Mouse (Mus musculus) liver, embryonic 14.5 days (tissue): ENCODE measurements around the gene Ngfr. TPM values are rescaled to one million over a fixed set of nuclear protein-coding genes. Genes with fewer than 3 reads are reported as not detected.

Experiments
- ATAC-seq: fragments of 200-750 bp; cut with Nextera tagmentation; 2 replicates; pipeline ENCODE4 v1.8.0; 2017; ENCODE audit warnings: moderate number of reproducible peaks, mild to moderate bottlenecking, moderate library complexity; ENCODE audit not compliant: insufficient read depth
- DNase-seq, 3 experiments: peaks; one replicate each; pipeline ENCODE4 v3.0.0-alpha.2; 2012 to 2013; ENCODE audit warnings: low read depth in 3 of 3, low spot score in 3 of 3
- H3K27ac ChIP-seq: fragments of 300-500 bp; sonication (generic); 2 replicates; pipeline ENCODE4 v1.5.1; 2014; ENCODE audit warnings: moderate library complexity, mild to moderate bottlenecking, control low read depth, inconsistent platforms
- H3K27me3 ChIP-seq: fragments of 300-500 bp; sonication (generic); 2 replicates; pipeline ENCODE4 v1.6.1; 2014; ENCODE audit warnings: mild to moderate bottlenecking, low read length, moderate library complexity; ENCODE audit not compliant: control insufficient read depth, insufficient read depth
- H3K36me3 ChIP-seq: fragments of 300-500 bp; sonication (generic); replicated peaks from 2 replicates; pipeline ENCODE4 v1.6.1; 2014; ENCODE audit warnings: low read depth; ENCODE audit not compliant: control insufficient read depth, insufficient read depth
- H3K4me1 ChIP-seq, 2 experiments: fragments of 200-500 bp in 1 of 2; fragments of 300-500 bp in 1 of 2; sonication (generic) in 1 of 2; replicated peaks; 2 replicates each; pipeline ENCODE4 v1.6.1; 2012 to 2014; ENCODE audit warnings: antibody characterized with exemption in 1 of 2, inconsistent platforms in 1 of 2, low read length in 1 of 2; ENCODE audit not compliant: control insufficient read depth in 2 of 2, insufficient read depth in 2 of 2
- H3K4me2 ChIP-seq: fragments of 300-500 bp; sonication (generic); 2 replicates; pipeline ENCODE4 v1.6.1; 2014; ENCODE audit warnings: low read depth, mild to moderate bottlenecking, control low read depth, moderate library complexity
- H3K4me3 ChIP-seq, 2 experiments: fragments of 200-500 bp in 1 of 2; fragments of 300-500 bp in 1 of 2; sonication (generic) in 1 of 2; 2 replicates each; pipeline ENCODE4 v1.5.1; 2012 to 2014; ENCODE audit warnings: low read depth in 2 of 2, low read length in 2 of 2, mild to moderate bottlenecking in 2 of 2, control low read depth in 1 of 2, inconsistent platforms in 1 of 2, moderate library complexity in 1 of 2; ENCODE audit not compliant: insufficient read depth in 1 of 2
- H3K9ac ChIP-seq: fragments of 300-500 bp; sonication (generic); replicated peaks from 2 replicates; pipeline ENCODE4 v1.6.1; 2014; ENCODE audit warnings: mild to moderate bottlenecking, control low read depth, moderate library complexity
- H3K9me3 ChIP-seq: fragments of 300-500 bp; sonication (generic); 2 replicates; pipeline ENCODE4 v1.6.1; 2016; ENCODE audit warnings: low read length, mixed read lengths; ENCODE audit not compliant: control insufficient read depth
- CTCF ChIP-seq: IDR thresholded peaks from 2 replicates; pipeline ENCODE4 v1.5.1; 2016; ENCODE audit warnings: antibody characterized with exemption, low read depth, control low read depth
- EP300 ChIP-seq: IDR thresholded peaks from 2 replicates; pipeline ENCODE4 v1.6.1; 2016; ENCODE audit warnings: antibody characterized with exemption, low read depth
- WGBS: fragments of 180-500 bp; shearing (Covaris S2); extraction: QIAGEN DNeasy Blood & Tissue Kit; methylation state at CpG from one replicate; pipeline ENCODE4 v1.1.7; 2014; ENCODE audit not compliant: insufficient replicate concordance; 5-methylcytosine and 5-hydroxymethylcytosine counted together
- polyA plus RNA-seq, 2 experiments: library from polyadenylated mRNA; depleted of rRNA in 1 of 2; stranded (reverse) in 1 of 2; unstranded in 1 of 2; fragments of >200 nt; fragmentation: Nextera tagmentation in 1 of 2; extraction: Ambion mirVana in 1 of 2; gene quantifications; 2 replicates each; pipeline versions ENCODE4 v1.2.1 to v1.2.3; 2012 to 2014

The Ngfr gene
- polyA plus RNA-seq, 2 experiments, result 1.2 to 2.1 TPM

- Histone ChIP-seq H3K9ac (no peak overlapping the region), H3K4me1 (no peaks in the 10 kb centered on the region), H3K27me3 (peaks cover 78% of the 10 kb centered on the region), H3K9me3 (no peaks in the 10 kb centered on the region), H3K4me2 (no peak overlapping the region), H3K36me3 (no peaks in the 10 kb centered on the region), H3K4me3 (no peak overlapping the region), H3K27ac (no peak overlapping the region)
- TF ChIP-seq CTCF (no peak), EP300 (no peak)
- 7% methylated on average over 9 of the region's 9 CpGs for WGBS
- DNase-seq (no peak), ATAC-seq (no peak)
Measured at GRCm38 (mm10) chr11:95584651-95585050, 2.9 kb downstream of the Ngfr start.

GRCm38 (mm10) chr11:95583396-95583795, 4.1 kb downstream of the Ngfr start:
- 43% methylated on average over 6 of the region's 6 CpGs for WGBS
- Histone ChIP-seq H3K9me3 (no peaks in the 10 kb centered on the region), H3K4me1 (no peaks in the 10 kb centered on the region), H3K9ac (no peak overlapping the region), H3K4me2 (no peak overlapping the region), H3K4me3 (no peak overlapping the region), H3K27ac (no peak overlapping the region), H3K36me3 (no peaks in the 10 kb centered on the region), H3K27me3 (peaks cover 80% of the 10 kb centered on the region)
- ATAC-seq (no peak), DNase-seq (no peak)
- TF ChIP-seq EP300 (no peak), CTCF (no peak)

- Histone ChIP-seq H3K36me3 (no peaks in the 10 kb centered on the region), H3K4me3 (no peak overlapping the region), H3K27me3 (peaks cover 73% of the 10 kb centered on the region), H3K27ac (no peak overlapping the region), H3K9ac (no peak overlapping the region), H3K9me3 (no peaks in the 10 kb centered on the region), H3K4me2 (no peak overlapping the region), H3K4me1 (no peaks in the 10 kb centered on the region)
- 39% methylated on average over 3 of the region's 3 CpGs for WGBS
- DNase-seq (no peak), ATAC-seq (no peak)
- TF ChIP-seq CTCF, result no peak
- TF ChIP-seq EP300, result no peak
Measured at GRCm38 (mm10) chr11:95582193-95582592, 5.3 kb downstream of the Ngfr start.

- DNase-seq (no peak), ATAC-seq (no peak)
- WGBS, result 8% methylated on average over 6 of the region's 6 CpGs
- Histone ChIP-seq H3K27ac (no peak overlapping the region), H3K9ac (no peak overlapping the region), H3K27me3 (peaks cover 46% of the 10 kb centered on the region), H3K9me3 (no peaks in the 10 kb centered on the region), H3K36me3 (no peaks in the 10 kb centered on the region), H3K4me1 (no peaks in the 10 kb centered on the region), H3K4me3 (no peak overlapping the region), H3K4me2 (no peak overlapping the region)
- TF ChIP-seq CTCF, result no peak
- no peak for TF ChIP-seq EP300
Measured at GRCm38 (mm10) chr11:95579455-95579854, 8.1 kb downstream of the Ngfr start.

- 12% methylated on average over 39 of the region's 39 CpGs for WGBS
- DNase-seq (peak in 2 of 3 experiments; percentile 17 to 20), ATAC-seq (no peak)
- H3K27me3 ChIP-seq, result peaks cover 36% of the 10 kb centered on the region
- no peaks in the 10 kb centered on the region for H3K4me1 ChIP-seq
- no peaks in the 10 kb centered on the region for H3K9me3 ChIP-seq
- no peak overlapping the region for H3K4me3 ChIP-seq
- H3K27ac ChIP-seq, result no peak overlapping the region
- TF ChIP-seq CTCF (peak; percentile 79), EP300 (no peak)
- H3K4me2 ChIP-seq, result no peak overlapping the region
- H3K9ac ChIP-seq, result no peak overlapping the region
- no peaks in the 10 kb centered on the region for H3K36me3 ChIP-seq
Measured at GRCm38 (mm10) chr11:95577776-95578446, 9.6 kb downstream of the Ngfr start.
